Mouse (Mus musculus) CH12.LX (cell line): ENCODE data around the gene Wdr86. TPM values are rescaled to one million over a fixed set of nuclear protein-coding genes. Genes with fewer than 3 reads are reported as not detected.
A peak's percentile ranks its signal among the peaks of the same experiment; 100 is the strongest.

Experiments
- DNase-seq: peaks from one replicate; pipeline ENCODE4 v3.0.0-alpha.2; 2013; ENCODE audit errors: extremely low read depth
- H3K27ac ChIP-seq: 2 replicates; pipeline ENCODE4 v1.5.1; 2012; ENCODE audit warnings: low read depth, mild to moderate bottlenecking, control low read depth, moderate library complexity; ENCODE audit not compliant: insufficient read depth
- H3K27me3 ChIP-seq: replicated peaks from 2 replicates; pipeline ENCODE3; 2012; ENCODE audit warnings: inconsistent platforms
- H3K36me3 ChIP-seq, 2 experiments: replicated peaks in 1 of 2; 2 replicates each; pipeline versions ENCODE3 to v1.6.1; 2012; ENCODE audit warnings: inconsistent platforms in 1 of 2, low read length in 1 of 2, mild to moderate bottlenecking in 1 of 2, mixed read lengths in 1 of 2, moderate library complexity in 1 of 2; ENCODE audit not compliant: control insufficient read depth in 1 of 2, insufficient read depth in 1 of 2
- H3K4me1 ChIP-seq, 2 experiments: 2 replicates each; pipeline ENCODE4 v1.6.1; 2012; ENCODE audit warnings: inconsistent platforms in 1 of 2, moderate library complexity in 1 of 2; ENCODE audit not compliant: insufficient read depth in 2 of 2, control insufficient read depth in 1 of 2
- H3K4me2 ChIP-seq: 2 replicates; pipeline ENCODE4 v1.6.1; 2012; ENCODE audit warnings: low read depth, mild to moderate bottlenecking, control low read depth; ENCODE audit not compliant: poor library complexity, insufficient read depth, severe bottlenecking
- H3K4me3 ChIP-seq, 3 experiments: fragments of 150-350 bp in 1 of 3; sonication (generic) in 1 of 3; replicated peaks in 1 of 3; 2 replicates each; pipeline versions ENCODE3 to v1.5.1; 2011 to 2012; ENCODE audit warnings: low read depth in 2 of 3, low read length in 2 of 3, mild to moderate bottlenecking in 2 of 3, moderate library complexity in 2 of 3, control low read depth in 1 of 3, improper control_type of control experiment in 1 of 3, inconsistent platforms in 1 of 3, mixed read lengths in 1 of 3; ENCODE audit not compliant: poor library complexity in 1 of 3
- H3K79me2 ChIP-seq: replicated peaks from 2 replicates; pipeline ENCODE4 v1.6.1; 2012; ENCODE audit warnings: mild to moderate bottlenecking, moderate library complexity; ENCODE audit not compliant: control insufficient read depth, poor library complexity, insufficient read depth, severe bottlenecking; ENCODE audit errors: extremely low read depth
- H3K9ac ChIP-seq: 2 replicates; pipeline ENCODE4 v1.6.1; 2012; ENCODE audit warnings: low read depth, mild to moderate bottlenecking, control low read depth, moderate library complexity; ENCODE audit not compliant: insufficient read depth
- H3K9me3 ChIP-seq: replicated peaks from 2 replicates; pipeline ENCODE3; 2012; ENCODE audit warnings: low read length, inconsistent platforms, mixed read lengths
- CHD2 ChIP-seq: IDR thresholded peaks from 2 replicates; pipeline ENCODE4 v1.6.1; 2011; ENCODE audit warnings: low read length, improper control_type of control experiment
- CTCF ChIP-seq, 2 experiments: IDR thresholded peaks in 1 of 2; conservative IDR thresholded peaks in 1 of 2; 2 replicates each; pipeline ENCODE4 v1.5.1; 2011 to 2012; ENCODE audit warnings: low read depth in 2 of 2, low read length in 2 of 2, improper control_type of control experiment in 1 of 2, inconsistent platforms in 1 of 2, mild to moderate bottlenecking in 1 of 2, moderate library complexity in 1 of 2
- E2F4 ChIP-seq: IDR thresholded peaks from 2 replicates; pipeline ENCODE4 v1.6.1; 2011; ENCODE audit warnings: low read depth, low read length, improper control_type of control experiment; ENCODE audit not compliant: insufficient replicate concordance
- EP300 ChIP-seq: IDR thresholded peaks from 2 replicates; pipeline ENCODE4 v1.6.1; 2011; ENCODE audit warnings: low read length, improper control_type of control experiment
- ETS1 ChIP-seq: conservative IDR thresholded peaks from 2 replicates; pipeline ENCODE4 v1.6.1; 2012; ENCODE audit warnings: low read depth, mild to moderate bottlenecking, inconsistent platforms, low read length, improper control_type of control experiment, moderate library complexity
- IRF4 ChIP-seq: IDR thresholded peaks from 2 replicates; pipeline ENCODE4 v1.6.1; 2014; ENCODE audit warnings: low read depth, mild to moderate bottlenecking, inconsistent platforms, low read length, improper control_type of control experiment
- KAT2A ChIP-seq: IDR thresholded peaks from 2 replicates; pipeline ENCODE4 v1.6.1; 2012; ENCODE audit warnings: low read length, improper control_type of control experiment, inconsistent platforms; ENCODE audit not compliant: insufficient replicate concordance
- PAX5 ChIP-seq: IDR thresholded peaks from 2 replicates; pipeline ENCODE4 v1.6.1; 2012; ENCODE audit warnings: low read length, inconsistent platforms, mixed read lengths
- POLR2AphosphoS2 ChIP-seq: IDR thresholded peaks from 2 replicates; pipeline ENCODE4 v1.6.1; 2011; ENCODE audit warnings: low read depth, low read length, improper control_type of control experiment
- RAD21 ChIP-seq: IDR thresholded peaks from 2 replicates; pipeline ENCODE4 v1.6.1; 2011; ENCODE audit warnings: low read depth, mild to moderate bottlenecking, low read length, improper control_type of control experiment, moderate library complexity
- SMC3 ChIP-seq: IDR thresholded peaks from 2 replicates; pipeline ENCODE4 v1.6.1; 2011; ENCODE audit warnings: low read depth, low read length, improper control_type of control experiment
- TBP ChIP-seq: conservative IDR thresholded peaks from 2 replicates; pipeline ENCODE4 v1.6.1; 2011; ENCODE audit warnings: low read depth, low read length, improper control_type of control experiment
- USF1 ChIP-seq: IDR thresholded peaks from 2 replicates; pipeline ENCODE4 v1.6.1; 2014; ENCODE audit warnings: low read depth, mild to moderate bottlenecking, inconsistent platforms, low read length, improper control_type of control experiment
- ZC3H11A ChIP-seq: IDR thresholded peaks from 2 replicates; pipeline ENCODE4 v1.6.1; 2012; ENCODE audit warnings: low read depth, mild to moderate bottlenecking, inconsistent platforms, low read length, improper control_type of control experiment
- ZKSCAN1 ChIP-seq: IDR thresholded peaks from 2 replicates; pipeline ENCODE4 v1.6.1; 2012; ENCODE audit warnings: low read depth, inconsistent platforms, low read length, improper control_type of control experiment, borderline replicate concordance
- ZMIZ1 ChIP-seq: IDR thresholded peaks from 2 replicates; pipeline ENCODE4 v1.6.1; 2012; ENCODE audit warnings: low read depth, mild to moderate bottlenecking, inconsistent platforms, low read length, improper control_type of control experiment
- ZNF384 ChIP-seq: IDR thresholded peaks from 2 replicates; pipeline ENCODE4 v1.6.1; 2012; ENCODE audit warnings: low read depth, low read length, improper control_type of control experiment, inconsistent platforms
- dilution Hi-C: fragments of 300-500 bp; cut with MboI; formaldehyde crosslinking; loops from 2 replicates; pipeline ENCODE4 v1.14.3; 2020; ENCODE audit warnings: low sequenced_read_pairs; ENCODE audit not compliant: extremely low pct_unique_long_range_greater_than_20kb, extremely low pct_ligation_motif_present
- in situ Hi-C: fragments of 300-500 bp; cut with MboI; formaldehyde crosslinking; loops from 3 replicates; pipeline ENCODE4 v1.14.3; 2019; ENCODE audit warnings: low sequenced_read_pairs, low pct_ligation_motif_present, low pct_unique_long_range_greater_than_20kb, mixed read lengths
- polyA plus RNA-seq: library from polyadenylated mRNA; unstranded; fragments of >175 nt; gene quantifications from 2 replicates; pipeline ENCODE4 v1.2.1, GENCODE M21; 2012; ENCODE audit warnings: low read depth; ENCODE audit not compliant: insufficient read length
- total RNA-seq, 2 experiments: library from RNA; depleted of rRNA; stranded (reverse); fragments of 300-350 nt in 1 of 2; fragments of >200 nt in 1 of 2; gene quantifications; 2 replicates each; pipeline ENCODE4 v1.2.3; 2012 to 2014

Wdr86 gene
- 0.08 TPM in 2 replicates for total RNA-seq (2012; rRNA removed)
- not detected in 2 replicates for total RNA-seq (2014; rRNA removed)
- polyA plus RNA-seq, result 0.05 and 0.16 TPM in 2 replicates

GRCm38 (mm10) chr5:24730488-24730871 is at the start of gene Wdr86:
Gene Wdr86 (minus strand): TSS chr5:24730727.
- Histone ChIP-seq H3K36me3 (no peaks in the 10 kb centered on the region), H3K4me1 (no peaks in the 10 kb centered on the region), H3K27me3 (no peaks in the 10 kb centered on the region), H3K4me3 (no peak within 1 kb of the TSS), H3K9me3 (no peaks in the 10 kb centered on the region), H3K4me2 (no peak within 1 kb of the TSS), H3K9ac (no peak within 1 kb of the TSS), H3K27ac (no peak within 1 kb of the TSS), H3K79me2 (no peaks in the 10 kb centered on the region)
- in situ Hi-C loops (no loop called here), dilution Hi-C loops (no loop called here)
- no peak for DNase-seq
- TF ChIP-seq KAT2A, result no peak
- no peak for TF ChIP-seq ZKSCAN1
- no peak for TF ChIP-seq EP300

GRCm38 (mm10) chr5:24779881-24780512 is 49.5 kb upstream of the Wdr86 start:
- no peaks in the 10 kb centered on the region for H3K36me3 ChIP-seq
- H3K27ac ChIP-seq, result no peak overlapping the region
- H3K9ac ChIP-seq, result no peak overlapping the region
- 0 out of 2 replicates have a peak overlapping the region, but pooled peaks have one; percentile 40 for H3K4me2 ChIP-seq
- DNase-seq, result peak; percentile 57
- no peaks in the 10 kb centered on the region for H3K27me3 ChIP-seq
- no peaks in the 10 kb centered on the region for H3K79me2 ChIP-seq
- no peak overlapping the region for H3K4me3 ChIP-seq
- in situ Hi-C loops (loop anchor here (5.0 kb wide), 1 partner anchor 108 kb away; no protein-coding TSS in a partner anchor), dilution Hi-C loops (no loop called here)
- peaks cover 21% of the 10 kb centered on the region for H3K9me3 ChIP-seq
- 0 out of 2 replicates have a peak, but pooled peaks have one; percentile 21 for TF ChIP-seq ZC3H11A
- peak; percentile 77 for TF ChIP-seq SMC3
- TF ChIP-seq CTCF (conservative IDR thresholded peaks at IDR 0.05 in 1 of 2, IDR thresholded peaks at IDR 0.05 in 1 of 2; ENCODE audit: low read depth in 2 of 2, low read length in 2 of 2), result peak; percentile 65 to 68
- TF ChIP-seq E2F4, result 0 out of 2 replicates have a peak, but pooled peaks have one; percentile 10
- peak; percentile 56 for TF ChIP-seq RAD21
- no peak for TF ChIP-seq ZNF384
- no peak for TF ChIP-seq PAX5
- H3K4me1 ChIP-seq, result peaks cover 5 to 17% of the 10 kb centered on the region in 2 experiments; a peak in 2 of 4 replicates

GRCm38 (mm10) chr5:24779321-24779720 is 48.8 kb upstream of the Wdr86 start:
- Histone ChIP-seq H3K9ac (no peak overlapping the region), H3K4me3 (no peak overlapping the region), H3K4me1 (peaks cover 5 to 17% of the 10 kb centered on the region in 2 experiments; a peak in 2 of 4 replicates), H3K9me3 (peaks cover 15% of the 10 kb centered on the region), H3K4me2 (no peak overlapping the region), H3K79me2 (no peaks in the 10 kb centered on the region), H3K27ac (no peak overlapping the region), H3K27me3 (no peaks in the 10 kb centered on the region), H3K36me3 (no peaks in the 10 kb centered on the region)
- no peak for DNase-seq
- TF ChIP-seq TBP (no peak), CTCF (conservative IDR thresholded peaks at IDR 0.05 in 1 of 2, IDR thresholded peaks at IDR 0.05 in 1 of 2; ENCODE audit: low read depth in 2 of 2, low read length in 2 of 2) (no peak), ETS1 (no peak), ZMIZ1 (no peak), KAT2A (no peak), IRF4 (no peak), USF1 (no peak), POLR2AphosphoS2 (no peak), ZNF384 (no peak), RAD21 (no peak), CHD2 (no peak)
- in situ Hi-C loops, result no loop called here
- dilution Hi-C loops, result no loop called here
